Mouse (Mus musculus) forebrain, embryonic 14.5 days (tissue): ENCODE measurements around the gene Vegfd. TPM values are rescaled to one million over a fixed set of nuclear protein-coding genes. Genes with fewer than 3 reads are reported as not detected.

ENCODE experiments used
- ATAC-seq: fragments of 200-750 bp; cut with Nextera tagmentation; 2 replicates; pipeline ENCODE4 v1.8.0; 2017; ENCODE audit warnings: mild to moderate bottlenecking, moderate library complexity
- DNase-seq: peaks from one replicate; pipeline ENCODE4 v3.0.0-alpha.2; 2015; ENCODE audit warnings: low spot score
- H3K27ac ChIP-seq: fragments of 300-500 bp; sonication (generic); 2 replicates; pipeline ENCODE4 v1.5.1; 2014; ENCODE audit warnings: low read depth, mild to moderate bottlenecking, control low read depth, low read length, moderate library complexity
- H3K27me3 ChIP-seq: fragments of 300-500 bp; sonication (generic); replicated peaks from 2 replicates; pipeline ENCODE4 v1.6.1; 2014; ENCODE audit warnings: low read length, control low read depth, mixed read lengths; ENCODE audit not compliant: control insufficient read depth, insufficient read depth
- H3K36me3 ChIP-seq: fragments of 300-500 bp; sonication (generic); 2 replicates; pipeline ENCODE4 v1.6.1; 2014; ENCODE audit warnings: low read length, control low read depth; ENCODE audit not compliant: control insufficient read depth, insufficient read depth
- H3K4me1 ChIP-seq: fragments of 300-500 bp; sonication (generic); 2 replicates; pipeline ENCODE4 v1.6.1; 2014; ENCODE audit warnings: antibody characterized with exemption, low read length, control low read depth; ENCODE audit not compliant: control insufficient read depth, insufficient read depth
- H3K4me2 ChIP-seq: fragments of 300-500 bp; sonication (generic); 2 replicates; pipeline ENCODE4 v1.6.1; 2014; ENCODE audit warnings: mild to moderate bottlenecking, control low read depth, low read length
- H3K4me3 ChIP-seq: fragments of 300-500 bp; sonication (generic); 2 replicates; pipeline ENCODE4 v1.5.1; 2014; ENCODE audit warnings: low read depth, low read length, control low read depth
- H3K9ac ChIP-seq: fragments of 300-500 bp; sonication (generic); 2 replicates; pipeline ENCODE4 v1.6.1; 2014; ENCODE audit warnings: mild to moderate bottlenecking, low read length, control low read depth, moderate library complexity
- H3K9me3 ChIP-seq: fragments of 300-500 bp; sonication (generic); replicated peaks from 2 replicates; pipeline ENCODE4 v1.6.1; 2016; ENCODE audit warnings: low read length, control low read depth, mixed read lengths; ENCODE audit not compliant: control insufficient read depth
- WGBS: fragments of 180-500 bp; shearing (Covaris S2); extraction: QIAGEN DNeasy Blood & Tissue Kit; methylation state at CpG from one replicate; pipeline ENCODE4 v1.1.7; 2014; 5-methylcytosine and 5-hydroxymethylcytosine counted together
- polyA plus RNA-seq: library from polyadenylated mRNA; unstranded; fragments of >200 nt; fragmentation: Nextera tagmentation; extraction: Ambion mirVana; gene quantifications from 2 replicates; pipeline ENCODE4 v1.2.1, GENCODE M21; 2014

Vegfd gene
- polyA plus RNA-seq, 1 experiment from 2014 or later, result 0.67 TPM

- 57% methylated on average over 1 of the region's 1 CpGs for WGBS
- Histone ChIP-seq H3K9ac (no peak overlapping the region), H3K9me3 (no peaks in the 10 kb centered on the region), H3K4me1 (no peaks in the 10 kb centered on the region), H3K4me3 (no peak overlapping the region), H3K27ac (no peak overlapping the region), H3K27me3 (no peaks in the 10 kb centered on the region), H3K36me3 (no peaks in the 10 kb centered on the region), H3K4me2 (no peak overlapping the region)
- ATAC-seq (no peak), DNase-seq (no peak)
Observed at GRCm38 (mm10) chrX:164410562-164410961, 37.4 kb downstream of the Vegfd start.

GRCm38 (mm10) chrX:164416803-164417202 lies 43.6 kb downstream of the Vegfd start:
- Histone ChIP-seq H3K9ac (no peak overlapping the region), H3K4me2 (no peak overlapping the region), H3K4me1 (0 out of 2 replicates have a peak, but pooled peaks cover 4% of the 10 kb centered on the region), H3K27me3 (no peaks in the 10 kb centered on the region), H3K27ac (no peak overlapping the region), H3K9me3 (no peaks in the 10 kb centered on the region), H3K4me3 (no peak overlapping the region), H3K36me3 (no peaks in the 10 kb centered on the region)
- no peak for DNase-seq
- no peak for ATAC-seq
- WGBS, result 91% methylated on average over 2 of the region's 2 CpGs

GRCm38 (mm10) chrX:164418008-164418407 lies 44.8 kb downstream of the Vegfd start:
- H3K9ac ChIP-seq, result no peak overlapping the region
- 0 out of 2 replicates have a peak, but pooled peaks cover 4% of the 10 kb centered on the region for H3K4me1 ChIP-seq
- ATAC-seq (no peak), DNase-seq (peak; percentile 31)
- H3K9me3 ChIP-seq, result no peaks in the 10 kb centered on the region
- no peak overlapping the region for H3K27ac ChIP-seq
- no peak overlapping the region for H3K4me3 ChIP-seq
- H3K36me3 ChIP-seq, result no peaks in the 10 kb centered on the region; the same call in 1 of the 2 replicates
- H3K27me3 ChIP-seq, result no peaks in the 10 kb centered on the region
- H3K4me2 ChIP-seq, result no peak overlapping the region

- DNase-seq (peak; percentile 98), ATAC-seq (peak; percentile 100)
- Histone ChIP-seq H3K4me3 (peak within 1 kb of the TSS; percentile 50), H3K36me3 (no peaks in the 10 kb centered on the region; the same call in 1 of the 2 replicates), H3K27me3 (no peaks in the 10 kb centered on the region), H3K4me1 (0 out of 2 replicates have a peak, but pooled peaks cover 4% of the 10 kb centered on the region), H3K9ac (peak within 1 kb of the TSS; percentile 60), H3K27ac (no peak within 1 kb of the TSS), H3K9me3 (no peaks in the 10 kb centered on the region), H3K4me2 (peak within 1 kb of the TSS; percentile 55)
- whole genome bisulfite sequencing, result 40% methylated on average over 40 of the region's 40 CpGs
Observed at GRCm38 (mm10) chrX:164419471-164419939, 46.3 kb downstream of the Vegfd start, which contains the start of gene Piga. TSS of gene Piga (plus strand) at chrX:164419787.

- Histone ChIP-seq H3K27me3 (no peaks in the 10 kb centered on the region), H3K4me2 (peak overlapping the region; percentile 55), H3K36me3 (no peaks in the 10 kb centered on the region; the same call in 1 of the 2 replicates), H3K4me1 (0 out of 2 replicates have a peak, but pooled peaks cover 4% of the 10 kb centered on the region), H3K27ac (no peak overlapping the region), H3K9me3 (no peaks in the 10 kb centered on the region), H3K9ac (peak overlapping the region; percentile 60), H3K4me3 (peak overlapping the region; percentile 50)
- DNase-seq (no peak), ATAC-seq (peak; percentile 27; the same call in 1 of the 2 replicates)
- 31% methylated on average over 13 of the region's 13 CpGs for WGBS
Observed at GRCm38 (mm10) chrX:164419955-164420354, 46.8 kb downstream of the Vegfd start.

GRCm38 (mm10) chrX:164420518-164420917 lies 47.3 kb downstream of the Vegfd start:
- ATAC-seq (no peak), DNase-seq (no peak)
- H3K4me2 ChIP-seq, result peak overlapping the region; percentile 55
- H3K4me1 ChIP-seq, result 0 out of 2 replicates have a peak, but pooled peaks cover 4% of the 10 kb centered on the region
- no peaks in the 10 kb centered on the region for H3K9me3 ChIP-seq
- peak overlapping the region; percentile 50 for H3K4me3 ChIP-seq
- WGBS, result 57% methylated on average over 3 of the region's 3 CpGs
- H3K9ac ChIP-seq, result peak overlapping the region; percentile 60
- no peaks in the 10 kb centered on the region for H3K27me3 ChIP-seq
- H3K27ac ChIP-seq, result no peak overlapping the region
- no peaks in the 10 kb centered on the region; the same call in 1 of the 2 replicates for H3K36me3 ChIP-seq

- Histone ChIP-seq H3K4me1 (0 out of 2 replicates have a peak, but pooled peaks cover 4% of the 10 kb centered on the region), H3K4me3 (no peak overlapping the region), H3K27me3 (no peaks in the 10 kb centered on the region), H3K4me2 (no peak overlapping the region), H3K9me3 (no peaks in the 10 kb centered on the region), H3K36me3 (peaks cover 2% of the 10 kb centered on the region), H3K9ac (no peak overlapping the region), H3K27ac (no peak overlapping the region)
- 83% methylated on average over 1 of the region's 1 CpGs for WGBS
- DNase-seq (no peak), ATAC-seq (no peak)
Observed at GRCm38 (mm10) chrX:164424821-164425220, 51.6 kb downstream of the Vegfd start.

- no peak overlapping the region for H3K9ac ChIP-seq
- H3K27ac ChIP-seq, result no peak overlapping the region
- WGBS, result 92% methylated on average over 4 of the region's 4 CpGs
- no peaks in the 10 kb centered on the region for H3K27me3 ChIP-seq
- H3K4me3 ChIP-seq, result no peak overlapping the region
- no peak overlapping the region for H3K4me2 ChIP-seq
- DNase-seq (no peak), ATAC-seq (no peak)
- H3K9me3 ChIP-seq, result no peaks in the 10 kb centered on the region
- no peaks in the 10 kb centered on the region for H3K4me1 ChIP-seq
- peaks cover 14% of the 10 kb centered on the region for H3K36me3 ChIP-seq
Observed at GRCm38 (mm10) chrX:164427295-164427694, 54.1 kb downstream of the Vegfd start.

- ATAC-seq, result no peak
- Histone ChIP-seq H3K4me2 (no peak overlapping the region), H3K9ac (no peak overlapping the region), H3K4me1 (no peaks in the 10 kb centered on the region), H3K27ac (no peak overlapping the region), H3K9me3 (no peaks in the 10 kb centered on the region), H3K36me3 (peaks cover 14% of the 10 kb centered on the region), H3K4me3 (no peak overlapping the region), H3K27me3 (no peaks in the 10 kb centered on the region)
- no peak for DNase-seq
- WGBS, result 83% methylated on average over 2 of the region's 2 CpGs
Observed at GRCm38 (mm10) chrX:164428224-164428623, 55.0 kb downstream of the Vegfd start.
